Mouse (Mus musculus) kidney, postnatal 25 days (tissue): Measurements from ENCODE around the gene Olfr221.
"Not testable (repeated sequence)": the region's sequence is repeated elsewhere in the genome, so short reads cannot be mapped to it uniquely, and the experiment has no call there.

Source experiments
- DNase-seq, 2 experiments: peaks; one replicate each; pipeline ENCODE4 v3.0.0; 2021; ENCODE audit warnings: mixed read lengths in 2 of 2

Gene Olfr221

DNA sequence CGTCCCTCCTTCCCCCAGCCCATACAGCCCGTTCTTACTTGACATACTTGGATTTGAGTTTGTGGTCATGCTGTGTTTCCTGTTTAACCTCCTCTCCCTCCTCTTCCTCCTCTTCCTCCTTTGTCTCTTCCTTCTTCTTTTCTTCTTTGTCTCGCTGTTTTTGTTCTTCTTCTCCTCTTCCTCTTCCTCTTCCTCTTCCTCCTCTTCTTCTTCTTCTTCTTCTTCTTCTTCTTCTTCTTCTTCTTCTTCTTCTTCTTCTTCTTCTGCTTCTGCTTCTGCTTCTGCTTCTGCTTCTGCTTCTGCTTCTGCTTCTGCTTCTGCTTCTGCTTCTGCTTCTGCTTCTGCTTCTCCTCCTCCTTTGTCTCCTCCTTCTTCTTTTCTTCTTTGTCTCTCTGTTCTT is at the start of gene Olfr221:
Olfr221 (minus strand) TSS at position 101 of the 400 bp plus-strand sequence.
- DNase-seq, result not testable (repeated sequence)

DNA sequence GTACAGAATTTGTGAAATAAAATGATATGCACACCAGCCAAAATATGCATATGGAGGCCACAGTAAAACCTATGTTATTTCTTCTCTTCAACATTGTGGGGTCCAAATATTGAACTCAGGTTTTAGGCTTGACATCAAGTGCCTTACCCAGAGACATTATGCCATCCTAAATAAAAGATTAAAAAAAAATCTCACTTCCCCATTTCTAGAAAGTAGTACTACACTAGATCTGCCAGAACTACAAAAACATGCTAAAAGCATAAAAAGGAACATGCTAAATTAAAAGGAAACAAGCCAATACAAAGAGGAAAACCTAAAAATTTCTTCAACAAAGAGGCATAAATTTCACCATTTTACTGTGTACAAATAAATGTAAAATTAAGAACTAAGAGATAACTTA is 40.8 kb upstream of the Olfr221 start:
- DNase-seq, result no peak

DNA sequence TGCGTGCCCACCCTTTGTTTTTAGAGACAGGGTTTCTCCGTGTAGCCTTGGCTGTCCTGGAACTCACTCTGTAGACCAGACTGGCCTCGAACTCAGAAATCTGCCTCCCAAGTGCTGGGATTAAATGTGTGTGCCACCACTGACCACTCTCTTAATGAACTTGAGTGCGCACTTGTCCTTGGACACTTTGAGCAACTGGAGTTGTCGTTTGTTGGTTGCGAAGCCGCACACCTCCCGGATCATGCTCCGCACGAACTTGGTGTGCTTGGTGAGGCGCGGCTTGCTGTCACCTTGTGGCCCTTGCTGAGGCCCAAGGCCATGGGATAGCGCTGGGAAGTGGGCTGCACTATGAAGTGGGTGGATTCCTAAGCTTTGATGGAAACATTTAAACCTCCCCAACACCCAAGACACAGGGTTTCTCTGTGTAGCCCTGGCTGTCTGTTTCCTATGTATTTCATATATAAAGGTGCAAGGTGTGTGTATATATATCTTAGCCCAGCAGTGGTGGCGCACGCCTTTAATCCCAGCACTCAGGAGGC is 29.4 kb upstream of the Olfr221 start:
- DNase-seq, result no peak

DNA sequence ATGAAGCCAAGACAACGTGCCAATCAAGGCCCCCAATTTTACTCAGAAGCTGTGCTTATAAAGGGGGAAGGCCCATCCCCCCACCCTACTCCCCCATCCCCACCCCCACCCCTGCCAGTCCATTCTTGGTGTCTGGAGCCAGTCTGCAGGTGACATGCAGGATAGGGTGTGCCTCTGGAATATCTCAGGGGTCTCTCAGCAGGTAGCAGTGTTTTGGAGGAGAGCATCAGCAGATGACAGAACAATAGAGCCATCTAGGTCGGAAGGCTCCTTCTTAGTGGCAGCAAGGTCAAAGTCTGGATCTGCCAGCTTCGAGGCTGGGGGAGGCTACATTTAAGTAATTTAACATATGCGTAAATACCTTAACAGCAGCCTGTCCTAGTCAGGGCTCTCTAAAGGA is 23.9 kb upstream of the Olfr221 start:
- DNase-seq, result no peak

DNA sequence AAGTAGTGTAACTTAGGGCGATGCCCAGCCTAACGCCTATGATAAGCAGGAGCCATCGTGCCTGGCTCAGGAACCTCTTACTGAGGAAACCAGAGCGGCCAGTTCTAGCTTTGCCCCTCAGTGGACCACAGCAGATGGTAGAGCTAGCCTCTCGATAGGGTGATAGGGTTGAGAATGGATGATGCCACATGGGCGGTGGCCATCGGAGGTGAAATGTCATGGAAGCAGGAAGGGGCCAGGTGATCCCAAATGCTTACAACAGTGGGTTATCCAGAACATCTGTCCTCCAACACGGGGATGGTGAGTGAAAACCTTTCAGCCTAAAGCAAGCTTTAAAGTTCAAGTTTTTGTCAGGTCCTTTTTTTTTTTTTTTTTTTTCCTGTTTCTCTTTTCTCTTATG is 19.5 kb upstream of the Olfr221 start:
- no peak for DNase-seq

DNA sequence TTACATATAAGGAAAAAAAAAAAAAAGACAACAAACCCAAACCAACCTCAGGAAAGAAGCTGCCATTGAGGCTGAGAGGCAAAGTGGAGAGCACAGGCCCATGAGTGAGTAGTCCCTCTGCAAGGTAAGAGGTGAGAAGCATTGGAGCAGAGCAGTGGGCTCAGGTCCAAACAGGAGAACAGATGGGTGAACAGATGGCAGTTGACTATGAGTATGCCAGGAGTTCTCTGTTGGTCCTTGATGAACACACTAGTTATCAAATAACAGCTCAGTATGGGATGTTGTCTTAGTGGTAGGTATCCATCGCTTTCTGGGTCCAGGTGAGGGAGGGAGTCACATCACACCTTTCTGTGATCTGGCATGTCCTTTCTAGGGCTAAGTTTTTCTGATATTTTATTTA is 18.5 kb upstream of the Olfr221 start:
- DNase-seq, result no peak

DNA sequence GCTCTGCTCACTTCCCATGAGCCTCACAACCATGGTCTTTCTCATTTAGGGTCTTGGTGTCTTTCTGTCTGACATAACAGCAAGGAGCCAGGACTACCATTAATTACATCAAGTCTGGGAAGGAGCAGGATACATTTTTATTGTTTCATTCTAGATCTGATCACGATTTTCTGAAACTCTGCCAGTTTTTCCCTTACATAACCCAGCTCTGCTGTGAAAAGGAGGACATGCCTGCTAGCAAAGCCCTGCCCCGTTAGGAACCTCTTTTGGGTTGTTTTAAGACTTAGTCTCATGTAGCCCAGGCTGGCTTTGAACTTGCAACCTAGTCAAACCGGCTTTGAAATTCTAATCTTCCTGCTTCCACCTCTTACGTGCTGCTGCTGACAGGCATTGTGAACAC is 17.7 kb upstream of the Olfr221 start:
- DNase-seq, result no peak

DNA sequence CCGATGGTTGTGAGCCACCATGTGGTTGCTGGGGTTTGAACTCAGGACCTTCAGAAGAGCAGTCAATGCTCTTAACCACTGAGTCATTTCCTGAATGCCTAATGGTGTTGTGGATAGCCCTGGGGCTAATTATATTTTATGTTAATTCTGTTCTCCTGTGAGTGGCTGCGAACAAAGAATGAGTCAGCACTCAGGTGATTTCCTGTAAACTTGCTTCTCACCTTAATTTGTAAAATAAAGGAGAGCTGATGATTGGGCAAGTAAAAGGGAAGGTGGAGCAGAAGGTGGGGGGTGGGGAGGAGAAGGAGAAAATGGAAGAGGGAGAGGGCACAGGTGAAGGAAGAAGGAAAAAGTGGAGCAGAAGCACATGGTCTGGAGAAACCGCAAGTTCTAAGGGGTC is 10.5 kb upstream of the Olfr221 start:
- not testable (repeated sequence) for DNase-seq

DNA sequence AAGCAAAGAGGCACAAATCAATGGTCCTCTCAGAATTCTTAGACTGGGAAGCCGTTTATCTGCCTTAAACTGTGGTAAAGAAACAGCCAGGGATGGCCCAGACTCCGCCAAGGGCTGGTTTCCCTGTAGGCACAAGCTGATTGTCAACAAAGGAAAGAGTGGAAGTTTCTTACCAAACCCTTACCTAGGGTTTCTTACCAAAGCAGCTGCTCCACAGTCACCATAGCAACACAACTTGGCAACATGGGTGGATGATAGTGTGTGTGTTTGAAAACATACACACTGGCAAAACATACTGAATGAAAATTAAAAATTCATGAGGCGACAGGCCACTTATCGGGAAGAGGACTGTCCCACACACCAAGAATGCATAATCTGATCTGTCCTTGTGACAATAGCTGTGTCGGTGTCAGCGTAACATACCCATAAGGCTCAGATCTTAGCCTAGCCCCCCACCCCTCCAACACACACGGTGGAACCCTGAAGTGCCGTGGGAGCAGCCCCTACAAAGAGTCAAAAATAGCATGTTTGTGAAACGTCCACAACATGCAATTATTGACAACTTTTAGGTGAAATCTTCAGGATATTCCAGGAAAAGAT is 3.8 kb upstream of the Olfr221 start:
- no peak for DNase-seq

DNA sequence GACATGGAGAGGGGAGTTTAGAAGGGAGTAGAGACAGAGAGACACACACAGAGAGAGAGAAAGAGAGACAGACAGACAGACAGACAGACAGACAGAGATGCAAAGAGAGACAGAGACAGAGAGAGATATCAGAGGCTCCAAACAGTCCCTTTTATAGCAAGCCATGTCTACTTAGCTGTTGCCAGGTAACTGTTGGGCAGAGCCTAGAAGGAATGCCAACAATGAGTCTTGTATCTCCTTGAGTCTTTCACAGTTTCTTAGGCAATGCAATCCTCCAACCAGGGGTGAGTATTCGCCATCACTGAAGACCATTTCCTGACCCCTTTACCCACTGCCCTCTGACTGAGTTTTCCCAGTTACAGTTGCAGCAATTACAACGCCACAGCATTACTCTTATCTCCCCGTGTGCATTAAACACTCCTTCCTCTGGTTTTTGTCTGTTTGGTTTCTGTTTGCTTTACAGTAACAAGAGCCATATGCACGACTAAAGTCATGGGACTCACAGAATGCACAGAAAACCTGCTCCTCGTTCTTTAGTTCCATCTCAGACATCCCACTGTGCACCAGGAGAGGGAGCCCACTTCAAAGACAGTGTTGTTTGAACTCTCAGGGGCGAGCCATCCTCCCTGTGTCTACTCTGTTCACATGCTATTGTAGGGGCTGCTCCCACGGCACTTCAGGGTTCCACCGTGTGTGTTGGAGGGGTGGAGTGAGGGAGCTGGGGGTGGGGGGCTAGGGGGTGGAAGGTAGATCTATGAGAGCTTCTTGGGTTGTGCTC is 2.8 kb upstream of the Olfr221 start:
- peak in 1 of 2 experiments; percentile 24 for DNase-seq

DNA sequence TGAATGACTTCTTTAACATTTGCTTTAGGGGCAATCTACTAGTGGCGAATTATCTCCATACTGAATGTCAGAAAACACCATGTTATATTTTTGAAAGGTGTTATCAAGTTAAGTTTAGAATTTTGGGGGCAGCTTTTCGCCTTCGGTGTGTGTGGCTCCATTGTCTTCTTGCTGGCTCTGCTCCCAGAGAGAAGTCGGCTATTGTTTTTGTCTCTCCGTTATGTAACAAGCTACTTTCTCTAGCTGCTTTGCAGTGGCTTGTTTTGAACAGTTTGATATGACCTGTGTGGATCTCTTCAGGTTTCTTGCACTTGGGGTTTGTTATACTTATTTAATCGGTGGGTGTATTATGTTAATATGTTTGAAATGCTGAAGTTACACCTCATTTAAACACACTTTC is 1.2 kb upstream of the Olfr221 start:
- peak in 1 of 2 experiments; percentile 10 for DNase-seq

DNA sequence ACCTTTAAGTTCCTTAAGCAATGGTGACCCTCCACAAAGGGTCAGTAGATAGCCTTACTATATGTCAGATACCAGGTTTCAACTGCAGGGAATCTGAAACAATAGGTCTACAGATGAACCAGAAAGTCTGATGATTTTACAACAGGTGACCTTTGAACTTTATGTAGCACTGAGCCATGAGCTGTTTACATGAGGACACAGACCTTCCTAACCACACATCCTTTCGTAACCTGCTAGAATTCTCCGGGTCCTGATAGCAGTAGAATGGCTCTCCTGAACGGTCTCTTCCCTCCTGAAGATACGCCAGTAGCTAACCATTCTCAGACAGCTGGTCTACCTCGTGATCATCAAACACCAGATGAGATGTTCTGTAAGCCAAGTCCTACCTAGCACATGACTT is 2.9 kb downstream of the Olfr221 start:
- DNase-seq, result no peak

DNA sequence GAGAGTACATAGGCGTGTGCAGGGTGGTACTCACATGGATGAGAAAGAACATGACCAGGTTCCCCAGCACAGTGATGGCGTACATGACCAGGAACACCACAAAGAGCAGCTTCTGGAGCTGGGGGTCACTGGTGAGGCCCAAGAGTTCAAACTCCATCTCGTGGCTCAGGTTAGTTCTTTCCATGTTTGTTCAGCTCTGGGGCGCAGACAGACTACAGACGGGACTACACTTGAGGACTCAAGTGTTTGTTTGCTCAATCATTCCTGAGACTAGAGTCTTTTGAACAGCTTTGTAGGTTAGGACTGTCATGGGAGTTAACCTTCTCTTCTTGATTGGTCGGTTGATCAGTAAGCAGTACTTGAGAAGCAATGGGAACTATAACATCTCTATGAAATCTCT is 6.3 kb downstream of the Olfr221 start:
- no peak for DNase-seq

DNA sequence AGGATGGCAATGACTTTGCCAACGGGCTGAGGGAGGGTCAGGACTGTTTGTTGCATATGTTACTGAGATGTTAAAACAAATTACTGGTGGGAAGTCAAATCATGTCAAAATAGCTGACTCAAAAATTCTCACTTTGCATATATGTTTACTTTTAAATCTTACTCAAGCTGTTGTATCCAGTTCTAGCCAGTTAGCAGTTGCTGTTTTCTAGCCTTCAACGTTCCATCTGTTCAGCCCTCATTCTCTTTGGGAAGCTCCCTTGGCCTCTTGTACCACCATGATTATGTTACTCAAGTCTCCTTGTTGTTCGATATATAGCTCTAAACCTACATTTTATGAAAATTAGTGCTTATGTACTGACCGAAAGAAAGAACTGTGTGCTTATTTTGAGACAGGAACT is 15.9 kb downstream of the Olfr221 start:
- DNase-seq, result no peak

DNA sequence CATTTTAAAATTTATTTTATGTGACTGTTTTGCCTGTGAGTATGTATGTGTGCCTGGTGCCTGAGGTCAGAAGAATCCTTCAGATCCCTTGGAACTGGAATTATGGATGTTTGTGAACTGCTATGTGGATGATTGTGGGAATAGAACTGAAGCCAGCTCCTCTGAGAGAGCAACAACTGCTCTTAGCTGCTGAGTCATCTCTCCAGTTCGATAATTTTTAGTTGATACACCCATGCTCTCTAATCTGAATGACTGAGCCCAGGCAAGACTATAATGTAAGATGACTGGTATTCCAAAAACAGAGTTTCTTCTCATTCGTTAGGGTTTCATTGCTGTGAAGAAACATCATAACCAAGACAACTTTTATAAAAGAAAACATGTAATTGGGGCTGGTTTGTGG is 18.1 kb downstream of the Olfr221 start:
- DNase-seq, result no peak

DNA sequence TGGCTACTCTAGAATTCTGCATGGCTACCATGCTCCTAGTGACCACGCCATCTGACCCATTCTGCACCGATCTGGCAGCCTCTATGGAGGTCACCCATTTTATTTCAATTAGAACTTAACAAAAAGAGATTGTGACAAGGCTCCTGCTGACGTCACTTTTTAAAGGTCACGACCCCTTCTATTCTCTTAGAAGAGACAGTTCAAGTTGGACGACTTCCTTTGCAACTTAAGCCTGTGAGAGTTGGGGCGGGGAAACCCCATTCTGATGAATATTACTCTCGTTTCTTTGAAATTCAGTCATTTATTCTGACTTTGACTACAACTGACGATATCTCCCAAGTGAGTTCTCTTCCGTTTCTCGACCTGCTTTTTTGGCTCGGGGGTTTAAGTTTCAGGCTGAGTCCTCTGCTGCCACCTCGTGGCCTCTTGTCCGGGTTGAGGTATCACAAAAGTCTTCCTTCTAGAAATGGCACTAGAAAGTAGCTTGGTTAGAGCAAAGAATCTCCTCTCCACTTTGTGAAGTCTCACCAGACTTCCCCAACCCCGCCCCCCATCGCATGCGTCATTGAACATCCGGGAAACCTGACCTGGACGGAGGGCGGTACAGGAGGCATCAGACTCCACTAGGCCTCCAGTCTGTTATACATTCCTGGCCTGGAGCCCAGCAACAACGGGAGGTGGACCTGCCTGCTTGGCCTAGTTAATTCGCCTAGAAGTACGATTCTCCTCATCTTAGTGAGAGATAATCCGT is 19.4 kb downstream of the Olfr221 start:
- peak; percentile 96 to 97 for DNase-seq

DNA sequence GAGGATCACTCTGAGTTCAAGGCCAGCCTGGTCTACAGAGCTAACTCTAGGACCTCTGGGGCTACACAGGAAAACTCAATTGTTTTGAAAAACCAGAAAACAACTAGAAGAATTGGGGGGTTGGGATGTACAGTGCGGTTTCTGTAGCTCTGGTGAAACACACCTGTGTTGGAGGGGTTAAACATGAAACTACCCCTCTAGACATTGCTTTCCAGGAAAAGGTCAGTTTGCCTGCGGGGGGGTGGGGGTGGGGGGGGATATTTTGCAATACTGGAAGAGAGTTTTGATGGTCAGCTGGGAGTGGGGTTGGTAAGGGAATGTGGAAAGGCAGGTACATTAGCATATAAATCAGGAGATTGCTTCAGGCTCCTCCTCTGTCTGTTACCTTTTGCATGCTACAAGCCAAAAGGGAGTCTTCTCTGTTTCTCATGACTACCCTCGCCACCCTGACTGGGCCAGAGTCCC is 20.0 kb downstream of the Olfr221 start:
- DNase-seq, result peak in 1 of 2 experiments; percentile 10

DNA sequence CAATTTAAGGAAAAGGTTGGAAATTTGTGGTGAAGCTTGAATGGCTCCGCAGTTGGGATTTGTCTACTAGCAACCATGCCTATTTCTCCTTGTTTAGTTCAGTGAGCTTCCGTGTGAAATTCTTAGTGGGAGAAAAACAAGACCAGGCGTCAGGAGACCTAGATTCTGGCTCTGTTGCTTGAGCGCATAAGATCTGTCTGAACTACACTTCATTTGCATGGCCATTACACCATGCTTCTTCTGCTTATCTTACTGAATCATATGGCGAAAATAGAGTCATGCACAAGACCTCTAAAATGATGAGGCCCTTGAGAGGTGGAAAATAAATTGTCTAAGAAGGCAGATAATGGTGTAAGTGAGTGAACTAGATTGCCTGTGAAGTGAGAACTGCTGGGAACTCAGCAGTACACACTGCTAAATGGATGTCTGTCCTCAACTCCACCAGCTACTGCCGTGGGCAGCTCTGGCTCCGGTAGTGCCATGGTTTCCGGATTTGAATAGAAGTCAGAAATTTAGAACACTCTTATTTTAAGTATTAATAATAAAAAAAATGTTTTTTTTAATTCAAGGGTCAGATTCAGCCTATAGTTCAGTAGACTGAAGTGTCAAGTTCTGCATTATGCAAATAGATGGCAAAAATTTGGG is 20.6 kb downstream of the Olfr221 start:
- DNase-seq, result peak in 1 of 2 experiments; percentile 20

DNA sequence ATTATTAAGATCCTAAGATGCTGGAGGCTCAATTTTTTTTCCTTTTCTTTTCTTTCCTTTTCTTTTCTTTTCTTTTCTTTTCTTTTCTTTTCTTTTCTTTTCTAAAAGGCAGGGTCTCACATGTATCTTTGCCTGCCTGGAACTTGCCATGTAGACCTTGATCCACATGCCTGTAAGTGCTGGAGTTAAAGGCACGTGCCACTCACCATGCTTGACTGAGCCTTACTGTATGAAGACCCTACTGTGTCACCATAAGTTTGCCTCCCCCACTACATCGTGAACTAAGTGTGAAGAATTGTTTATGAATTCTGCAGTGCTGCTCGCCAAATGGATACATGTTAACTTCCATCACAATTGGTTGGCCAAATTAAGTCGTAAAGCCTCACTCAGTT is 21.1 kb downstream of the Olfr221 start:
- DNase-seq, result peak in 1 of 2 experiments; percentile 36

DNA sequence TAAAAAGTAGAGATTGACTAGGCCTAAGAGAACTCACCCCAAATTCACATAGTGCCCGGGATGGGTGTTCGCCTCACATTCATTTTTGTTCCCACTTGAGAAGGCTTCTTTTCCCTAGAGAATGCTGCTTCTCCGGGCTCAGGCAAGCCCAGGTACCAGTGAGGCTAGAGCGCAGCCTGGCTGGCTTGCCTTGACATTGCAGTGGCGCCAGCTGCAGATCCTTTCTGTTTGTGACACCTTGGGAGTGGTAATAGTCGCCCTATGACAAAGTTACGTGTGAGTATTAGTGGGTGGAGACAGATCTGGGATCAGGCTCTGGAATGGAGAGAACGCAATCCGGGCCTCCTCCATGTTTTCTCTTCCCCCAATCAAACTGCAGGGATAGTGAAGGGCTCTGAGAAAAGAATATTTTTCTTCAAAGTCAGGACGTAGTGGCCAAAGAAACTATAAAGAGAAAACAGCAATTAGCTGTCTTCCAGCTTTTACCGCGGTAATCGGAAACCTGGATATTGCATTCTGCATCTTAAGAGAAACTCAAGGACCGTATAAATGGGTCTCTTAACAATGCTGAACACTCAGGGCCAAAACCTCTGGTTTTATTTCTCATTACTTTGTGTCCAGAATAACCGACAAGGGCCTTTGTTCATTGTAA is 21.6 kb downstream of the Olfr221 start, which contains the start of gene Zfp219:
Zfp219 (minus strand) TSS at position 248 of the 652 bp plus-strand sequence.
- DNase-seq, result peak; percentile 80 to 92

DNA sequence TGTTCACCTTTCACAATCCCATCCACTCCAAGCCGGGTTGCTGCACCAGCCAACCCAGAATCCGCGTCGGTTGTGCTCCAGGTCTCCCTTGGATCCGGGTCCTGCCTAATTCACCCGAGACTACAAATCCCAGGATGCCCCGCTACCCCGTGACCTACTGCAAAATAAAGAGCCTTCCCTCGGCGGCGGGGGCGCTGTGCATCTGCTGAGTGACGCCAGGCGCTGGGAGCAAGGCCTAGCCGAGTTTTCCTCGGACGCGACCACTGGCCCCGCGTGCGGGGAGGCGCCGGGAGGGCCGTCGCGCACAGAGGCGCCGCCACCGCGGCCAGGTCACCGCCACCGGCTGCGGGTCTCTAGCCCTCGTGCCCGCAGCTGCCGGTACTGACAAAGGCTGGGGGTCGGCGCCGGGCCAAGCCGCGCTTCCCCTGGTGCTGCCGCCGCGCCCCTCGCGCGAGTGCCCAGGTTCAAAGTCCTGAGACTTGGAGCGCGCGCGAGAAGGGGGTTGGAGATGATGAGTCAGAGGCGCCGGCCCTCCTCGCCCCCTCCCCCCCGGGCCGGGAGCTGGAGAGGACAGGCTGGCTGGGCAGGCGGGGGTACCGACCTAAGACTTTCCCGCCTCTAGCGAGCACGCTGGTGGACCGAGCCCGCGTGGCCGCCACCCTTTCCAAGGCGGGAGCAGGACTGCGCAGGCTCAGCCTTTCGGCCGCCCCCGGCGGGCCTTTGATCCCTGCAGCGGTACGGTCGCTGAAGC is 22.5 kb downstream of the Olfr221 start:
- peak; percentile 98 to 99 for DNase-seq
